Mouse (Mus musculus): ENCODE data around the gene Dnmt1. TPM values are rescaled to one million over a fixed set of nuclear protein-coding genes. Genes with fewer than 3 reads are reported as not detected.
A peak's percentile ranks its signal among the peaks of the same experiment; 100 is the strongest.

Gene Dnmt1
- polyA plus RNA-seq, 1 experiment from 2014 or later: 54.3 TPM

DNA sequence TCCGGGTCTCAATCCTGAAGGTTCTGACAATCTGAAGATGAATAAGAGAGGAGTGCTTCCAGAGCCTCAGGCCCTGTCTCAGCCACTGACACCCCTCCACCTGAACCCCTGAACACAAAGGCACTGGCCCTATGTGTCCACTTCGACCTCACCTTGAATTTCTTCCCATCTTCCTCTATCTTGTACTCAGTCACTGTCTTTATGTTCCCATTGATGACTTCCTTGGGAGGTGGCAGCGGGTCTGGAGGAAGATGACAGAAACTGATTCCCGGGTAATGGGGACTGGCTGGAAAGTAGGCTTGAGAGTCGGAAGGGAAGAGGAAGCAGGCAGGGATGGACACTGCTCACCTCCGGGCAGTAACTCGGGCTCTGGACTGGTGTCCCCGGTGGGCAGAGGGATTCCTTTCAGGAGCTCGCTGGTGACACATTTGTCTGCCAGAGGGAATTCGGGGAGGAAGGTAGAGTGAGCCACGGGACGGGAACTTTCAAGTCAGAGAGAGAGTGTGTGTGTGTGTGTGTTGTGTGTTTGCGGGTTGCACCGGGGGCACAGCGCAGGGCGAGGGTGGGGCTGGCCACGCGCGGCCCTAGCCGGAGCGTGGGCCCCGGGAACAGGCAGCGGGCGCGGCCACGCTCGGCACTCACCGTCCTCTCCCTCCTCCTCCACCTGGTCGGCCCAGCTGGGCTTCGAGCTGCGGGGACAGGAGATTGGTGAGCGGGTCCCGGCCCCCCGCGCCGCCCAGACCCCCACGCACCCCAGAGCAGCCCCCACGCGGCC lies 61.8 kb downstream of the Dnmt1 start:
- ChIA-PET CTCF (interaction anchor here (0.9 to 2.5 kb wide), 17 partner anchors 9 to 259 kb away, joined by 3 to 17 read pairs (median 4); partner anchors contain the start of genes Angptl6, Icam5, Mrpl4 and Ppan), POLR2A (interaction anchor here (1.1 kb wide), 3 partner anchors 10 to 133 kb away, joined by 3 to 6 read pairs (median 4); partner anchors contain the start of gene Ppan)
- DNase-seq (ENCODE audit: low read depth, low spot score): no peak
- H3K27me3 ChIP-seq: no peaks in the 10 kb centered on the region
- no peak for TF ChIP-seq CTCF (IDR thresholded peaks at IDR 0.05)
- in situ Hi-C loops (cut with MboI; ENCODE audit: low pct_unique_long_range_greater_than_20kb): no loop called here
- peak; percentile 29 for ATAC-seq

DNA sequence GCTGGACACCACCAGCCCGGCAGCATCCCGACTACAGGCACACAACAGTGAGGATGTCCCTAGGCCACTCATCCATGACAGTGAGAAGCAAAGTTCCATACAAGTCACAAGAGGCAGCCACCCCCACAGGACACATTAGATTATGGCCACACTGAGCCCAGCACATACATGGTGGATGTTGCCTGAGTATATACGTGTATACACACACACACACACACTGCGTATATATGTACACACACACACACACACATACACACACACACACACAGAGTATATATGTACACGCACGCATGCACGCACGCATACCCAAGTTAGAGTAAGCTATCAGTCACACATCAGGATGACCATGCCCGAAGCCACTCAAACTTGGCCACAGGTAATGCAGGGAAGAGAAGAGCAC lies 64.3 kb downstream of the Dnmt1 start:
- ATAC-seq (no peak), DNase-seq (ENCODE audit: low read depth, low spot score) (no peak)
- no peak for TF ChIP-seq CTCF (IDR thresholded peaks at IDR 0.05)
- CTCF ChIA-PET: interaction anchor here (0.8 kb wide), 1 partner anchor 18 kb away, joined by 3 read pairs; no protein-coding TSS in a partner anchor
- POLR2A ChIA-PET: no interaction called here
- H3K27me3 ChIP-seq: no peaks in the 10 kb centered on the region
- in situ Hi-C loops (cut with MboI; ENCODE audit: low pct_unique_long_range_greater_than_20kb): no loop called here

DNA sequence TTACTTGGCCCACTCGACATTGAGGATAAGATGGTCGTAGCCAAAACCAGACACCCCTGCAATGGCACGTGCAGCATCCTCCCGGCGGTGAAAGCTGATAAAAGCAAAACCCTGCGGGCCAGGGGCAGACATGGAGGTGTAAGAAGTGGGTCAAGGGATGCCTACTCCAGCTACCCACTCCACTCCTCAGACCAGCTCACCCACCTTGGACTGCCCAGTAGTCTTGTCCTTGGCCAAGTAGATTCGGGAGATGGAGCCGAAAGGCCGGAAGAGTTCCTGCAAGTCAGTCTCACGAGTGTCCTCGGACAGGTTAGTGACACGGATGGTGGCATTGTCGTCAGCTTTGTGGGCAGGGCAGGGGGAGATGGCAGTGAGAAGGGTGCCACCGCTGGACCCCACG lies 65.1 kb downstream of the Dnmt1 start:
- ATAC-seq (no peak), DNase-seq (ENCODE audit: low read depth, low spot score) (no peak)
- TF ChIP-seq CTCF (IDR thresholded peaks at IDR 0.05): no peak
- POLR2A ChIA-PET: no interaction called here
- H3K27me3 ChIP-seq: no peaks in the 10 kb centered on the region
- in situ Hi-C loops (cut with MboI; ENCODE audit: low pct_unique_long_range_greater_than_20kb): no loop called here
- CTCF ChIA-PET: interaction anchor here (0.6 kb wide), 1 partner anchor 16 kb away, joined by 3 read pairs; no protein-coding TSS in a partner anchor

DNA sequence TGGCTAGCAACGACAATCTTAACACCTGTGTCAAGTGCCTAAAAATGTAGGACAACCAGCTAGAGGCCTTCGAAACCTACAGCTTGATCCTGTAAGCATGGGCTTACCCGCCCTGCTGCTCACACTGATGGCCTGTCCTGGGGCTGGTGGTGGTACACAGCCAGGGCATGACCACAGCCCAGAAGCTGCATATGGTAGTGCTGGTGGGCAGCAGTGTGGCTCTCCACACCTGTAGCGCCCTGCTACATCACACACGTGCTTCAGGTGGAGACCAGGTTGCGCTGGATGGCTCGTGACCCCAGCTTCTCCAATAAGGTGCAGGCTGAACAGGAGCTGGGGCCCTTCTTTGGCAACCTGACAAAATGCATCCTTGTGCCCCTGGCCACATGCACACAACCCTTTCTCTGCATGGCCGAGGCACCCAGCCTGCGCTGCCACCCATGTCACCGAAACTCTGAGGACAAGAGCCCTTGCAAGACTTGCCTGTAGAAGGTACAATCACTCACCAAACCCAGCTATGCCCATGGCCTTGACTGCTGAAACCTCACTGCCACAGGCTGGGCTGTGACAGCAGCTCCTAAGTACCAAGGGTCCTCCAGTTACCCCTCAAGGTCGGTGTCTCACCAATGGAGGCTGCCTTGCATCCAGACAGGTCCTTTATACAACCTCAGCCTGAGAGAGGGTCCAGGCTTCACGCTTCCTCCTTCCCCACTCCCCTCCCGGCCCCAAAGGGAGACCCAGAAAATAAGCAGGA lies 65.9 kb downstream of the Dnmt1 start:
- ATAC-seq (no peak), DNase-seq (ENCODE audit: low read depth, low spot score) (no peak)
- no peak for TF ChIP-seq CTCF (IDR thresholded peaks at IDR 0.05)
- no peaks in the 10 kb centered on the region for H3K27me3 ChIP-seq
- ChIA-PET CTCF (interaction anchor here (1.2 kb wide), 1 partner anchor 50 kb away, joined by 3 read pairs; no protein-coding TSS in a partner anchor), POLR2A (no interaction called here)
- in situ Hi-C loops (cut with MboI; ENCODE audit: low pct_unique_long_range_greater_than_20kb): no loop called here

DNA sequence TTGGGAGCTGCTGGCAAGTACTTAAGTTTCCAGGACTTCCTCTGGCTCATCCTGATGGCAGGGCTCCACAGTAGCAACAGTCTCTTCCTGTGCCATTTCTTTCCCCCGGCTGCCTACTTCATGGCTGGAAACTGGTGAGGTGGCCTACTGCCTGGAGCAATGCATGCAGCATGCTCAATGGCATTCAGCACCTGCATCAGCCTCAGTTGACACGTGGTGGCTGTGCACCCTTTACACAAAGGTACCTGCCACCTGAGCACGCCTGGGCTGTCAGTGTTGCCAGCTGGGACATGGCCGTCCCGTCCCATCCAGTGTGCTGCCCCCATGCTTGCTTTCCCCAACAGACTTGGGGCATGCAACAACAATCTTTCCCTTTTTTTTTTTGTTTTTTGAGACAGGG lies 66.6 kb downstream of the Dnmt1 start:
- ChIA-PET POLR2A (interaction anchor here (0.6 to 0.9 kb wide), 2 partner anchors 10 to 83 kb away, joined by 3 read pairs; no protein-coding TSS in a partner anchor), CTCF (interaction anchor here (1.2 kb wide), 1 partner anchor 51 kb away, joined by 3 read pairs; no protein-coding TSS in a partner anchor)
- in situ Hi-C loops (cut with MboI; ENCODE audit: low pct_unique_long_range_greater_than_20kb): no loop called here
- no peaks in the 10 kb centered on the region for H3K27me3 ChIP-seq
- TF ChIP-seq CTCF (IDR thresholded peaks at IDR 0.05): no peak
- DNase-seq (ENCODE audit: low read depth, low spot score): no peak
- no peak for ATAC-seq

DNA sequence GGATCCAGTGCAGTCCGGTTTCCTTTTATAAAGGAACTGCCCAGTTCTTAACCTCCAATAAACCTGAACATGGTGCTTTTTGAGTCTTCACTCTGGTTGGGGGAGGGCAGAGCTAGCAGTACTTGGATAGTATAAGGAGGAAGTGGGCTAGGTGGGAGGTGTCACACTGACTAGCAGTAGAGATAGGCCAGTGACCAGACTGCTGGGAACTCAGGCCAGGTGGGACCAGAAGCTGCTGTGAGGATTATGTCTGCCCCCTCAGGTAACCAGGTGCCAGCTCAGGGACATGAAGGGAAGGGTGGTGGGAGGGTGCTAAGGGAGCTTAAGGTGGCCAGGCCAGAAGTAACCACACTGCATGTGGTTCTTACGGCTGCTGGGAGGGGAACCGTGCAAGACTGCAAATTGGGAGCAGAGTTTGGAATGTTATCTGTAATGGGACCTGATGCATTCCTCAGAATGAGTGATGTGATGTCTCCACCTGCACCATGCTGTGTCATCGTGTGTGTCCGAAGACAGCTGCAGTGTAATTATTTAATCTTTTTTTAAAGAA lies 67.5 kb downstream of the Dnmt1 start:
- in situ Hi-C loops (cut with MboI; ENCODE audit: low pct_unique_long_range_greater_than_20kb): no loop called here
- ATAC-seq: no peak
- TF ChIP-seq CTCF (IDR thresholded peaks at IDR 0.05): no peak
- no peaks in the 10 kb centered on the region for H3K27me3 ChIP-seq
- ChIA-PET CTCF (no interaction called here), POLR2A (interaction anchor here (0.6 to 0.9 kb wide), 3 partner anchors 11 to 84 kb away, joined by 3 read pairs; no protein-coding TSS in a partner anchor)
- no peak for DNase-seq (ENCODE audit: low read depth, low spot score)

DNA sequence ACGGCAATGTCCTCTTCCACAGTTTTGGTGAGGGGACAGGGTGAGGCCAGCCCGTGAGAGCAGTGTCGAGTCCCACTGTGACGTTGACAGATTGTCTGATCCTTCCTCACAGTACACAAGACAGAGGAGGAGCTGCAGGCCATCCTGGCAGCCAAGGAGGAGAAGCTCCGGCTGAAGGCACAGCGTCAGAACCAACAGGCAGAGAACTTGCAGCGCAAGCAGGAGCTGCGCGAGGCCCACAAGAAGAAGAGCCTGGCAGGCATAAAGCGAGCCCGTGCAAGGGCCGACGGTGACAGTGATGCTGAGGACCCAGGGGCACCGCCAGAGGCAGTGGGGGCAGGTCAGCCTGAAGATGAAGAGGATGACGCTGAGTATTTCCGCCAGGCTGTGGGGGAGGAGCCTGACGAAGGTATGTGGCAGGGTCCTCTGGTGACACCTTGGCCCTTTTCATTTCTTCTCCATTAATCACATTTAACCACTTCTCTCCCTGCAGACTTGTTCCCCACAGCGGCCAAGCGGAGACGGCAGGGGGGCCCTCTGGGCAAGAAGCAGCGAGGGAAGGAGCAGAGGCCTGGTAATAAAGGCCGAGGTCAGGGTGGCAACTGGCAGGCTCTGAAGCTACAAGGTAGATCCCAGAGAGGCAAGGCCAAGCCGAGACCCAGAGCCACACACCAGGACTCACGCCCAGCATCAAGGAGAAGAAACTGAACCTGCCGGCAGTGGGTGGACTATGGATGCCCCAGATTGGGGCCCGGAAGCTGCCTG lies 68.2 kb downstream of the Dnmt1 start:
- ChIA-PET CTCF (interaction anchor here (1.4 kb wide), 1 partner anchor 14 kb away, joined by 6 read pairs; no protein-coding TSS in a partner anchor), POLR2A (interaction anchor here (0.7 kb wide), 1 partner anchor 13 kb away, joined by 3 read pairs; no protein-coding TSS in a partner anchor)
- DNase-seq (ENCODE audit: low read depth, low spot score) (no peak), ATAC-seq (no peak)
- in situ Hi-C loops (cut with MboI; ENCODE audit: low pct_unique_long_range_greater_than_20kb): no loop called here
- no peaks in the 10 kb centered on the region for H3K27me3 ChIP-seq
- TF ChIP-seq CTCF (IDR thresholded peaks at IDR 0.05): no peak

DNA sequence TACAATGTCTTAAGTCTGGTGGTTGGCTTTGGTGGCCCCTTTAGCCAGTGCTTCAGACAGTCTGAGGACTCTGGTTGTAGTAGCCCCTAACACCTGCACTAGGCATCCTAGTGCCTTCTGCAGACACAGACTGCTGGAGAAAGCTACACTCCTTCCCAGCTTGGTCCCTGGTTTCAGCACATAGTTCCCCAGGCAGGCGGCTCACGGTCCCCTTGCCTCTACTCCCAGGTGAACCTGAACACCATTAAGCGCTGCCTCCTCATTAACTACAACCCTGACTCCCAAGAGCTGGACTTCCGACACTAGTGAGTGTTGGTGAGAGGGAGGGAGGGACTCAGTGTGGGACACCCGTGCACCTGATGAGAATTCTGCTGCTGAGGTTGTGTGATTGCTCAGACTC lies 69.3 kb downstream of the Dnmt1 start:
- no peak for TF ChIP-seq CTCF (IDR thresholded peaks at IDR 0.05)
- no peaks in the 10 kb centered on the region for H3K27me3 ChIP-seq
- DNase-seq (ENCODE audit: low read depth, low spot score) (no peak), ATAC-seq (no peak)
- ChIA-PET CTCF (interaction anchor here (1.0 to 3.2 kb wide), 3 partner anchors 8 to 13 kb away, joined by 3 to 17 read pairs (median 6); partner anchors contain the start of gene Eif3g), POLR2A (no interaction called here)
- in situ Hi-C loops (cut with MboI; ENCODE audit: low pct_unique_long_range_greater_than_20kb): no loop called here

DNA sequence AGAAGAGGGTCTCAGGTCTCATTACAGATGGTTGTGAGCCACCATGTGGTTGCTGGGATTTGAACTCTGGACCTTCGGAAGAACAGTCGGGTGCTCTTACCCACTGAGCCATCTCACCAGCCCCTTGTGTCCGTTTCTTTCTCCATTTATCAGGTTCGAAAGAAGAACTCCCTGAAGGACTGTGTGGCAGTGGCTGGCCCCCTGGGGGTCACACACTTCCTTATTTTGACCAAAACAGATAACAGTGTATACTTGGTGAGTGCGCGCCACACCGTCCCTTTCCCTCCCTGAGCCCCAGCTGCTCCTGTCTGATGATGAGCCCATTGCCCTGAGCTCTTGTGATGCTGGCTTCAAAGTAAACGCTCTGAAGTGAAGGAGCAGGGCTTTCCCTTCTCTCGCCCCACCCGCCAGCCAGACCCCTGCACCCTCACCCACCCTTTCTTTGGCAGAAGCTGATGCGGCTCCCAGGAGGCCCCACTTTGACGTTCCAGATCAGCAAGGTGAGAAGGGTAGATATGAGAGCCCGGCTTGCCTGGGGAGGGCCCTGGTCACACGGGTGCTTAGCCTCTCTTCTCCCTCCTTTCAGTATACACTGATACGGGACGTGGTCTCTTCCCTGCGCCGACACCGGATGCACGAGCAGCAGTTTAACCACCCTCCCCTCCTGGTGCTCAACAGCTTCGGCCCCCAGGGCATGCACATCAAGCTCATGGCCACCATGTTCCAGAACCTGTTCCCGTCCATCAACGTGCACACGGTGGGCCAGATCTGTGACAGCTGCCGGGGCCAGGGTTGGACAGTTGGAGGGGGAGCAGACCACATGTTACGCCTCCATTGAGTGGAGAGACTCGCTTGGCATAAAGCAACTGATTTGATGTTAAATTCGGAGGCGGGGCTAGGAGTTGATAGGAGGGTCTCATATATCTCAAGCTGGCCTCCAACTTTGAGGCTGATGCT lies 70.2 kb downstream of the Dnmt1 start:
- in situ Hi-C loops (cut with MboI; ENCODE audit: low pct_unique_long_range_greater_than_20kb): no loop called here
- DNase-seq (ENCODE audit: low read depth, low spot score): no peak
- no peak for TF ChIP-seq CTCF (IDR thresholded peaks at IDR 0.05)
- ChIA-PET POLR2A (no interaction called here), CTCF (interaction anchor here (1.0 to 3.7 kb wide), 3 partner anchors 9 to 12 kb away, joined by 3 to 17 read pairs (median 13); partner anchors contain the start of gene Eif3g)
- no peaks in the 10 kb centered on the region for H3K27me3 ChIP-seq
- no peak for ATAC-seq

All from Patski (cell line).